Mouse (Mus musculus): ENCODE results near the gene Lmntd1. TPM values are rescaled to one million over a fixed set of nuclear protein-coding genes. Genes with fewer than 3 reads are reported as not detected.

Lmntd1 gene
- polyA plus RNA-seq, 1 experiment from 2014 or later: 0.33 TPM

DNA sequence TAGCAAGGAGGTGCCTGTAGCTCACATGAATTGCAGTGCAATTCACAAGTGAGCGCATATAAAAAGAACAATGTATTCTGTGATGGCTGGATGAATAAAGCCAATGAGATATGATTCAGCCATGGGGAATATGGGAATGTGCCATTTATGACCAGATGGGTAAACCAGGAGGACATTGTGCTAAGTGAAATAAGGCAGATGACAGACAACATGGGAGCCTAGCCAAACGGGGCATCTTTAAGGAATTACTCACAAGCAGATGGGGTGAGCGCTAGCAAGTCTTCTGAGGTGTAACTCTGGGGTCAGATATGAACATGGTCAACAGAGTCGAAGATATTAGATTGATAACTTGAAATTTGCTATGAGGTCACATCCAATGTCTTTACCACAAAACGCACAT is 48.5 kb downstream of the Lmntd1 start:
- no peak for DNase-seq (ENCODE audit: low spot score)

DNA sequence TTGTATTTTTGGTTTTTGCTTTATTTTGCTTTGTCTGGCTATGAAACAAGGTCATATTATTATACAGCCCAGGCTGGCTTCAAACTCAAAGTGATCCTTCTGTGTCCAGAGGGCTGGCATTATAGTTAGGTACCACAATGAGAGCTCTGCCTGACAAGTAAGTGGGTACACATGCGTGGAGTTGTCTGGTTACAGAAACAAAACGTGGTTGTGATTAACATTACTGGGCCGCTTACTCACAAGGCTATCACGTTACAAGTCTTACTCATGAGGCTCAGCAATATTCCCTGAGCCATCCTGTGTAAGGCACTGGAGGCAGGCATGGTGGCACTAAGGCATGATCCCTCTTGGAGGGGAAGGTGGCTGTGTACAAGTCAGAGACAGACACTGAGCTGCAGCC is 49.4 kb downstream of the Lmntd1 start:
- no peak for DNase-seq (ENCODE audit: low spot score)

DNA sequence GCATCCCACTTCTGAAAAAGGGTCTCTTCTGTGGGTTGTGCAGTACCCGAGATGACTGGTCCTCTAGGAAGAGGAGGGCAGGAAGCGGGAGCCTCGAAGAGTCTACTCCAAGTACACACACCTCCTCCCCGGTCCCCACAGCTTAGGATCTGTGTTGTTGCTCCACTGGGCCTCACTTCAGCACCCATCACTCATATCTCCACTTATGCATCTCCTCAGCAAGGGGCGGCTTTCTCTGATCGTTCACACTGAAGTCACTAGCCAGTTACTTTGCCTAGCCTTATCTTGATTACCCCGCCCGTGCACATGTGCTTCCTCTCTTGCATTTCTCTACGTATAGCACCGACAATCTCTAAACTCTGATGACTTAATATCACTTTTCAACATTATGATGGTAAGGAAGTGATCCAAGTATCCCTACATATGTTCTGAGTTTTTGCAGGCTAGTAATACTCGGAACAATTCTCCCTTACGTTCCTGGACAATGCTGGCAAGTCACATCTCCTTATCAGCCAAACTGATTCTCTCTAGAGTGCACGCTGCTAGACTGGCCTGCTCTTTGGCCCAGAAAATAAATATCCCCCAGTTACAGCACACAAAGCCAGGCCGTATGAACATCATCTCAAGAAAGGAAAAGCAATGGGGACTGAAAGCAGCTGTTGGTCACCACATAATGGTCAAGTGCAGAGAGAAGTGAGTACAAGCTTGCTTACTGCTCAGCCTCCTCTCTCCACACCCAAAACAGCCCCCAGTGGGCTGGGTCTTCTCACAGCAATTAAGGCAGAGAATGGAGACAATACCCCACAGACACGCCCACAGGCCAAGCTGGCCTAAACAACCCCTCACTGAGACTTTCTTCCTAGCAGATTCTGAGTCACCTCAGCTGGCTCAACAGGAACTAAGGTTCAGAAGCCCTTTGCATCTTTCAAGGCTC is 56.8 kb downstream of the Lmntd1 start:
- DNase-seq (ENCODE audit: low spot score): no peak

DNA sequence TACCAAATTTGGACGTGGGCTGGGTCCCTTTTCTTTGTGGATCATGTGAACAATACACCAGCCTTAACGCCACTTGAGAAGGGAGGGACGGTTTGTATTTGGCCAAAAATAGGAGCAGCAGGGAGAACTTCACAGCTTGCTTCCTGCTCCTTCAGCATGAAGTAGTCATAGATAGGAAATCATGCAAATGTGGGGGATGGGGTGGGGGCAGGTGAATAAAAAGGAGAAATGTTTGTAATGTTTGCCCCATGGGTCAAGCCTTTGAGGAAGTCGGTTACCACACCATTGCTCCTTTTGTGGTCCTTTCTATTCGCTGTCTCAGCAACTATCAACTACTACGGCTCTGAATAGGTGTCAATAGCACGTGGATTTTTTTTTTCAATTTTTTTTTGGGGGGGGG is 60.9 kb downstream of the Lmntd1 start:
- DNase-seq (ENCODE audit: low spot score): no peak

DNA sequence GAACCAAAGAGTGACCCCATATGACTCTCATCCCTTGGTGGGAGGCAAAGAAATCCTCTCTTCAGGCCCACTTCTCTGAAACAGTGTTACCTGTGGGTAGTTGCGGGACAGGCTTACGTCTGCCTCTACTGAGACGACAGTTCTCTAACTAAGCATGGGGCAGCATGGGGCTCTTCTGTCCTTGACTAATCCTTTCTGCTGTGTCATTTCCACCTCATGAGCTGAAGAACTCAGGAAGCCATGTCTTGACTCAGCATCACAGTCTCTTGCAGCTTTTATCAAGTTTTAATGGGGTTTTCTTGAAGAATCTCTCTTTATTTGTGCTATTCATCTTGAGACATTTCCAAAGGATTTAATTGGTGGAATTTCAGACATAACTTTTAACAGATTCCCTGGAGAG is 61.3 kb downstream of the Lmntd1 start:
- no peak for DNase-seq (ENCODE audit: low spot score)

DNA sequence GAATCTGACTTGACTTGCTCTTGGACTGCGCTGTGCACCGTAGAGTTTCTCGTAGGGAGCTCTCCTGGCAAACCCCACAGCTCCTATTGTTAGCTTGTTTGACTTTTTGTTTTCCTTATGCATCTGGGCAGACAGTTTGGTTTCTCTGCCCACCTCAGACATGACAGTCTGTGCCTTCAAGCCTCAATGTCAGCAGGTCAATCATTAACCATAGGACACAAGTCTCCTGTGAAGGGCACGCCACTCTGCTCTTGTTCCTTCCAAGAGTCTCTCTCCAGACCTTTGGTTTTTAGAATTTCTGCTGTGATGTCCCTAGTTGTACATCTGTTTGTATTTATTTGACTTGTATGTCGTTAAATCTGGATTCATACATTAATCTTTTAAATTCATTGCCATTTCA is 63.1 kb downstream of the Lmntd1 start:
- DNase-seq (ENCODE audit: low spot score): no peak

DNA sequence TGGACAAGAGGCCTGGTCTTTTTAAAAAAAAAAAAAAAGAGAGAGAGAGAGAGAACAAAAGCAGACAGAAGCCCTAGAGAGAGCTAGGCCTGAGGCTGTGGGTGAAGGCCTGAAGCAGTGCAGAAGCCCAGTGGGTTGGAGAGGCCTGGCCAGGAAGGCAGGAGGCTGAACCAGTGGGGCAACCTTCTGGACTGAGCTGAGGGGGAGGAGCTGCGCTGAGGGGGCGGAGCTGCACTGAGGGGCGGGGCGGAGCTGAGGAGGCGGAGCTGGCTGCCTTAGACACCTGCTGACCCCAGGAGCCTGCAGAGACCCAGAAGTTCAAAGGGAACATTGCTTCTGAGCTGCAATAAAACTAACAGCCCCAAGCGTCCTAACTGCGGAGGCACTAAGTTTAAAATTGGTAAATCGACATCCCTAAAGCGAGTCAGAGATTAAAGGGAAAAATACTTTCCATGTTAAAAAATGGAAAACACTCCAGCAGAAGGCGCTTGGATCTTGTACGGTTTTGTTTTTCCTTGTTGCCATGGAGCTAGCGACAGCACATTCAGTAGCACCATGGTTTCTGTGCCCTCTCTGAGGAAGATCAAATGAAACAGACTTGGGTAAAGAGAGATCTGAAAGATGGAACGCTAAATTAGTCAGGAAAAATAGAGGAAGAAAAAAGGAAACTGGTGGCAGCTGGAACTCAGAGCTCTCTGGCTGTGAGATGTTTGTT is 68.0 kb downstream of the Lmntd1 start:
- no peak for DNase-seq (ENCODE audit: low spot score)

DNA sequence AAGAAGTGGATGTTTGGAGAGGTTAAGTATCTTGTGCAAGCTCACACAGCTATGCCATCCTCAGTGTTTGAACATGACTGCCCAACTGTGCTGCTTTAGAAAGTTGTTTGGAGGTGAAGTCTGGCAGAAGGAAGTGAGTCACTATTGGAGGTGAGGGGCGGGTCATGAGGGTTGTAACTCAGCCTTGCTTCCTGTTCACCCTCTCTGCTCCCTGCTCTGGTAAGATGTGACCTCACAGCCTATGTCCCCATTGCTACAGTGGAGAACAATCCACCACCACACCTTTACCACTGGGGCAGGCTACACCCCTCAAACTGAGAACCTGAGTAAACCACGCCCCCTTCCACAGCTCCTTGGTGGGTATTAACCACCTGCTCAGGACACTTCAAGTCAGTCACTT is 69.3 kb downstream of the Lmntd1 start:
- DNase-seq (ENCODE audit: low spot score): no peak

DNA sequence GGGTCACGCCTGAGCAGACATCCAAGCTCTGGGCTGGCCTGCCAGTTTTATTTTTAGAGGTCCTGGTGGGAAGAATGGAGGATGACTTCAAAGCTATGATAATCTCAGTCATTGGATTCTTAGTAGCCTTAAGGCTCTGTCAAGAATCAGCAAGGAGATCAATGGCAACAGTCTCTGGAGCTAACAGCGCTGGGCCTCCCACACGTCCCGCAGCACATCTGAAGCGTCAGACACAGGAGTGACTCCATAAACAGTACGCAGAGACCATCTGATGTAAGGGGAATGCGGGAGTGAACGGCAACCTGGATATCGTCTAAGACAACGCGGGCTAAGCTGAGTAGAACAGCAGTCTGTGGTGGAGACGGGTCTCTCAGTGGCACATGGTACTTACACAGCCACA is 69.8 kb downstream of the Lmntd1 start:
- DNase-seq (ENCODE audit: low spot score): no peak

DNA sequence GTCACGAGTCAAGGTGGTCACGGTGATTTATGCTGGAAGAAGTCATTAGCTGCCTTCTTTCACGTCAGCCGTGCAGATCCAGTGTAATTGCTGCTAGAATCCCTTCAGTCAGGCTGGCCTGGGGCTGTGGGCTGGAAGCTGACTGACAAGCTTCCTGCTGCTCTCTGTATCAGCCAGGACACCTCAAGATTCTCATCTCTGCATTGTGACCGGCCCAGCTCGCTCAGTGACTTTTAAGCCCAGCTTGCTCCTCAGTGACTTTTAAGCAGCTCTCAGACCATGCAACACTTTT is 74.6 kb downstream of the Lmntd1 start:
- DNase-seq (ENCODE audit: low spot score): no peak

DNA sequence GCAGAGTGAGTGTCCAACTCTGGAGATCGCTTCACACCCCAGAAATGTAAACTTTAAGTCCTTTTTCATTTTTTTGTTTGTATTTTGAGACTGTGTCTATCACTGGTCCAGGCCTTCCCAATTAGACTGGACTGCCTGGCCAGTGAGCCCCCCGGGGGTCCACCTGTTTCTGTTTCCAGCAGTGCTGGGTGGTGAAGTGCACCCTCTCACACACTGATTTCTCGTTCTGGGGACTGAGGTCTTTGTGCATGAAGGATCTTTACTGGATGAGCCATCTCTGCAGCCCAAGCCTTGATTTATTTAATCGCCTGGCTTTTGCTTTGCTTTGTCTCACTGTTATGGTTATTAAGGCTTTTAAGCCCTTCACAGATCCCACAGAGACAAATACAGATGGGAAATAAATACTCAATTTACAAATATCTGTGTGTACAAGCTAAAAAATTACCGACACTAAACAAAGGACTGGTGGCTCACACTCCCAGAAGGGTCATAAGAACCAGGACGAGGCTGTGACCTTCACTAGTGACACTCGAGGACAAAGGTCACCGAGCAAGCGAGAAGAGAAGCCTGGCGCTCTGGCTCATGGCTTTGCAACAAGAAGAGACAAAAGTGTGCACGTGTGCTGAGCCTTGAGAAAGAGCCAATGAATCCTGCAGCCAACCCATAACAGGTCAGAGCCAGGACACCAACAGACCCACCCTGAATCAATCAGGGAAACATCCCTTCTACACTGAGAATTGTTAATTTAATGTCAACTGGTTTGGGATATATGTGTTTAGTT is 75.1 kb downstream of the Lmntd1 start:
- no peak for DNase-seq (ENCODE audit: low spot score)

DNA sequence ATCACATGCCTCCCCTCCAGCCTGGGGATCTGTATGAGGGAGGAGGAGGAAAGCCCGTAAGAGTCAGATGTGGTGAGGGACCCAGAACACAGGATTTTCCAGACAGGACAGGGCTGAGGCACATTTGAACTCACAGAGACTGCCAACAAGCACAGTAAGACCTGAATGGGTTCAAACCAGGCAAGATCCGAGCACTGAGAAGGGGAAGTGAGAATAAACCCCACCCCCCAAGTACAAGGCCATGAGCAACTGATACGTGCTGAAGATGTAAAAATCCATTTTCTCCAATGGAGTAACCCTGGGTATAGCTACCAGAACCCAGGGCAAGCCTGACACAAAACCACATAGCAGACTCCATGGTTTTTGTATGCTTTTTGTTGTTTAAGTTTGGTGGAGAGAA is 83.7 kb downstream of the Lmntd1 start:
- DNase-seq (ENCODE audit: low spot score): no peak

DNA sequence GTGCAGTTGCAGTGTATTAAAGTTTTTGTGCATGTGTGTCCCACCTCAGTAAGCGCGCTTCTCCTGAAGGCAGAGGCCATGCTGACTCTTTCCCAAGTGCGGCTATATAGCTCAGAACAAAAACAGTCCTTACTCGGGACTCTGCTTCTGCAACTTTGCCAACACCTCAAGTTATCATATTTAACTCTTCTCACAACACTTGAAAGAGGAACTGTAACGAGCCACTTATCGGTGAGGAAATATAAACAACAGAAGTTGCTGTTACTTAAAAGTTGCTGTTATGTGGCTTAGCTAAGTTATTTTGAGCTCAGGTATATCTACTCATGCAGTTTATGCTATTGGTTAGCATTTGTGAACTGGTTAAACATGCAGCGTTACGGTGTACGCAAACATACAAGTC is 90.8 kb downstream of the Lmntd1 start:
- no peak for DNase-seq (ENCODE audit: low spot score)

DNA sequence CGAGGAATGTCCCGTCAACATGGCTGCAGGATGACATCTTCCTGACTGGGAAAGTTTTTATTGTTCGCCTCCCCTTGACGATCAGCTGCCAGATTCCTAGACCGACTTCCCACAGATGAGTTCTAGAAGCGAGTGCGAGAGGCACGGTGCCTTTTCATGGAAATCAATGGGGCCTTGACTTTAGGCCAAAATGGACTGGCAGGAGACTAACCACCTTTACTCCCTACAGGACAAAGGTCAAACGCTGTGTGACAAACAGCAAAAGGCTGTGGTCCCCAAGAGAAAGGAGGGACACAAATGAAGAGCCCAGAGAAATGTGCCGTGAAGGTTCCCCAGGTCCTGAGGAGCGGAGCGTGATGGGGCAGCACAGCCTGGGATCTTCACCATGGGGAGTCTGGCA is 91.5 kb downstream of the Lmntd1 start:
- no peak for DNase-seq (ENCODE audit: low spot score)

DNA sequence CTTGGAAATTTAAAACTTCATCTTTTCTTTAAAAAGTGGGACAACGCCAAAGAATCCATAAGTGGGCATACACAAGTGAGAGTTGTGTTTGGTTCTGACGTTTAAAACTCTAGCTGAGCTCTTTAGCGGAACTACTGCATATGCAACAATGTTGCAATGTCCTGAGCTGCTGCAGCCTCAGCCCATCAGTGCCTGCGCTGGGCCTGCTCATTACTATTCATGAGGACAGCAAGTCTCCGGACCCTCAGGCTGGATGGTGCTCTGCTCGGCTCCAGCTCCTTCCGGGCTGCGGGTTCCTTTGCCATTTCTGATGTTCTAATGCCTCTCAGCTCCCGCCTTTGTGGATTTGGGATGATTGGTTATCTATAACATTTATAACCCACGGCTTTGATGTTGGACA is 97.1 kb downstream of the Lmntd1 start:
- DNase-seq (ENCODE audit: low spot score): no peak

DNA sequence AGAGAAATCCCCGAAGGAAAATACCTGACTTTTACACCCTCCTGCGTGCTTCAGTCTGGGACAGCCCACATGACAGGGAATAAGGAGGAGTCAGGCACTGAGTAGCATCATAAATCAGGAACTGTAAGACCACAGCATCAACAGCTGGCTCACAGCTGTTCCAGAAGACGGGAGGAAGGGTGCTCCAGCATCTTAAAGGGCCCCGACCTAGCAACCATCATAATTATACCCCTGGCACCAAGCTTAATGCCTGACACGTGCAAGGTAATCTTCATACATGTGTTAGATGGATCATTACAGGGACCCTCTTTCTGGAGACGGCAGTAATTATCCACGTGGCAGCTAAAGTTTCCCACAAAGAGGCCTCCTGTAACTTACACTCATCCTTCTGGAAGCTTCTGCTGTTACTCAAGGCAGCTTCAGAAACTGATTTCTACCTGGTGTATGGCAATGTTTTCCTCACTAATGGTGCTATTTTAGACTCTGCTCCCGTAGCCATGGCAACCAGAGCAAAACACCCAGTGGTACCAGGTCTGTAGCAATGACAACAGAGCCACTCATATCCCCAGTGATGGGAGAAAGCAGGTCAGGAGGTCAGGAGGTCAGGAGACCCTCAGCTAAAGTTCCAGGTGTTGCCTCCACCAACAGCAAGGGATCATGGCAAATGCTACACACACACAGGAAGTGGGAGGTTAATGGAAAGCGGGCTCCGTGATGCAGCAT is 98.1 kb downstream of the Lmntd1 start:
- DNase-seq (ENCODE audit: low spot score): no peak

DNA sequence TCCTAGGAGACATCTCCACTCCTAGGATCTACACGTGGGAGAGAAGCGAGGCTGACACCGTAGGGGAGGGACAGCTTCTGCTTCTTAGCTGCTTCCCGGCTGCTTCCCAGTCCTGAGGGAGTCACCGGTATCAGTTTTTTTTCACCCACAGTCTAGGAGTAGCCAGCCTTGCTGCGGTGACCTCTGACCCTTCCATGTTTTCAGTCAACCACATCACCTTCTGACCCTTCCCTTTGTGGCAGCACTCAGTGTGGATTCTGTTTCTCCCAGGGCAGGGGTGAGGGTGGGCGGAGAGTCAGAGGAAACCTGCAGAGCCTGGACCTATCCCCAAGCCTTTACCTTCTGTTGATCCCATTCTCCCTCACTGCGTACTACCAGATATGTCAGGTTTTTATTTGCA is 102.9 kb downstream of the Lmntd1 start:
- DNase-seq (ENCODE audit: low spot score): no peak

DNA sequence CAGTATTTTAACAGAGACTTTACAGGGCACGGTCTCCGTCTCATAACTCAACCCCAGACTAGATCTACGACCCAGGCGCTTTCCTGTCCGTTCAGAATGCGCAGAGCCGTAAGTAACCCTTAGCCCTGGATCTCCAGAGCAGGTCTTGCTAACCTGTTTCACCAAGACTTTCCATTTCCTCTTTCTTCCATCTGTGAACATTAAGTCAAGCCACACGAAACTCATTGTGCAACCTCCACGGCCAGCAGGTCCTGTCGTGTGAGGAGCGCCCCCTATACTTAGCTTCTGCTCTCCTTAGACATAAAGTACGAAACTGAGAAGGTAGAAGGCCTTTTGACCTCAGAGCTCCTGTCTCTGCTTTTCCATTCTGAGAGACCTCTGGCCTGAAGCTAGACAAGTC is 105.3 kb downstream of the Lmntd1 start:
- DNase-seq (ENCODE audit: low spot score): peak; percentile 17

DNA sequence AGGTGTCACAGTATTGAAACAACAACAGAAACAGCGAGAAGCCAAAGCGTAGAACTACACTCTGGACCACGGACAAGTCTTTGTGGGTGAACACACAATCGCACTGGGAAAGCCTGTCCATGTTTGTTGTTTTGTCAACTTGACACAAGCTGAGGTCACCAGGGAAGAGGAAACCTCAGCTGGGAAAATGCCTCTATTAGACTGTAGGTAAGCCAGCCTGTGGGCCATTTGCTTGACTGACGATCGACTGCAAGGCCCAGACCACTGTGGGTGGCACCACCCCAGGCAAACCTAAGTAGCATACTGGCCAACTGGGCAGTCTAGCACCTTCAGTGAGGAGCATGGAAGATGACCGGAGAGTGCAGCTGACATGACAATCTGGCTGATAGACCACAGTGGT is 112.4 kb downstream of the Lmntd1 start:
- DNase-seq (ENCODE audit: low spot score): no peak

DNA sequence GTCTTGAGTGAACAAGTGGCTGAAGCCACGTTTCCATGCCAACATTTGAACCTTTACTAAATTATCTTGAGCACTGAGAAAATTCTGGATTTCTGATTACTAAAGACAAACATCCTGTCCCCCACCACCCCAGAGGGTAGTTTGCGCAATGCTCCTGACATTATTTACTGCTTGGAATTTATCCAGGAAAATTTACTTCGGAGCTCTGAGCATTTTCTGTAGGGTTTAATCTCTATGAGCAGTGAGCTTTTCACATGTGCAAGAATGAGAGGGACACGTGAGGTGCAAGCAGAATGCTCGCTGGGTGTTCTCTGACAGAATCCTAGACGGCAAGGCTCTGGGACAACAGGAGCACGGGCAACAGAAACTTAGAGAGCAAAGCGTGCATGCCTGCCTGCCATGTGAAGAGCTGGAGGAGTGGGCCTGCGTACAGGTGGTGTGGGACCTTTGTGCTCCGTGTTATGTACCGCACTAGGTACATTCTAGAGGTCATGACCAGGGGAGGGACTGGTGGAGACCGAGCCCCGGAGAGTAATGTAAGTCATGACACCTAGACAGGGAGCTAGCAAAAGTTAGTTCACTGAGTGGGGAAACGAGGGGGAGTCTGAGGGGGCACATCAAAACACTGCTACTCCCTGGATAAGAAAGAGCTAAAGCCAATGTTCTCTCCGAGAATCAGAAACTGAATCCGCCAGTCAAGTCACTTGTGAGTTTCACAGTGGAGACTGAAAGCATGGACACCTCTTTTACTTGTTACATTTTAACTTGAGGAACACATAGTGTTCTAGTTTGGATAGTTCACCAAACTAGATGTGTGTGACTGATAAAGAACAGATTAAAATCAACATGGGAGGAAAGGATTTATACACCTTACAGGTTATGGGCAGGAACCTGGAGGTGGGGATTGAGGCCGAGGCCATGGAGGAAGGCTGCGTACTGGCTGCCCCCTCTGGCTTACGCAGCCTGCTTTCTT is 114.3 kb downstream of the Lmntd1 start:
- DNase-seq (ENCODE audit: low spot score): no peak

Measured in thymus, postnatal 0 days (tissue).